ENCODE assay signal across 8 mouse cellular contexts in the genomic region with DNA sequence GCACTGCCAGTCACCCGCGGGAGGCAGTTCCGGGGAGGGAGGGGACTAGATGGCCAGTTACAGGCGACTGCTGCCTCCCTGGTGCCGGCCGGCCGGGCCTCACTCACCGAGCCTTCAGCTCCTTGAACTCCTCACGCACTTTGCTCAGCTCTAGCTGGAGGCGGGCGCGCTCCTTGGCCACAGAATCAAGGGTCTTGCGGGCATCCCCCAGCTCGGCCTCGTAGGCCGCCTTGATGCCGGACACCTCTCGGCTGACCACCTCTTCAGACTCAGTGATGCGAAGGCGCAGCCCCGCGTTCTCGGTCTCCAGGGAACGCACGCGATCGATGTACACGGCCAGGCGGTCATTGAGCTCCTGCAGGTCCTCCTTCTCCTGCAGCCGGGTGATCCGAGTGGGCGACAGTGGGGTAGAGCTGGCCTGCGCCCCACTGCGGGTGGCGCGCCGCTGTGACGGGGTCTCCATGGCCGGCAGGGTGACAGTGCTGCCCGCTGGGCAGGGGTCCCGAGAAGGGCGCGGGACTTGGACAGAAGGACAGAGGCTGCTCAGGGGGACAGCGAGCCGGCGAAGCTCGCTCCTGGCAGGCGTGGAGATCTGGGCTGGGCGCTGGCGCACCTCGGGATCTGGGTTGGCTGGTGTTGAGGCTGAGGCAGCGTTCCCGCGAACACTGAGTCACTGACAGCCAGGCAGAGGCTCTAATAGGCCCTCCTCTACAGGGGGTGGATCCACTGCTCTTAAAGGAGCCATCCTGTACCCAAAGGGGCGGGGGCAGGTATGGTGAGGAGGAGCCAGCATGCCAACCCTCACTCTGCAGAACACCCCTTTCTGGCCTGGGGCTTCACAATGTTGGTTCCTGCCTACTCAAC. TPM values are rescaled to one million over a fixed set of nuclear protein-coding genes. Genes with fewer than 3 reads are reported as not detected.
DNase-seq lines count a peak whose midpoint lies in the region; ATAC-seq lines count a peak whose summit lies in the region.

No protein-coding gene starts in this region.

- peak; percentile 61 for ATAC-seq in neural tube, embryonic 11.5 days (ENCODE audit: insufficient read depth, low FRiP score, low TSS enrichment)
- ATAC-seq in intestine, embryonic 14.5 days (replicated peaks; ENCODE audit: low FRiP score, low TSS enrichment, low read depth), result peak; percentile 87

- H3K4me1 ChIP-seq in neural tube, embryonic 11.5 days (ENCODE audit: control insufficient read depth, insufficient read depth, low read length), result no peaks in the 10 kb centered on the region
- H3K4me1 ChIP-seq in intestine, embryonic 14.5 days (replicated peaks; ENCODE audit: control insufficient read depth, insufficient read depth, low read length), result peaks cover 21% of the 10 kb centered on the region
- peaks cover 93% of the 10 kb centered on the region for H3K4me1 ChIP-seq in megakaryocyte, embryonic 14.5 days

- H3K36me3 ChIP-seq in neural tube, embryonic 11.5 days (ENCODE audit: control insufficient read depth, insufficient read depth, low read length), result no peaks in the 10 kb centered on the region
- no peaks in the 10 kb centered on the region for H3K36me3 ChIP-seq in intestine, embryonic 14.5 days (ENCODE audit: control insufficient read depth, insufficient read depth, low read length)
- peaks cover 48% of the 10 kb centered on the region for H3K36me3 ChIP-seq in megakaryocyte, embryonic 14.5 days (replicated peaks; ENCODE audit: low read length)

- no peaks in the 10 kb centered on the region for H3K9me3 ChIP-seq in neural tube, embryonic 11.5 days (ENCODE audit: control insufficient read depth, low read length)
- no peaks in the 10 kb centered on the region for H3K9me3 ChIP-seq in intestine, embryonic 14.5 days (ENCODE audit: control insufficient read depth, low read length)
- H3K9me3 ChIP-seq in megakaryocyte, embryonic 14.5 days, result no peaks in the 10 kb centered on the region

- H3K27ac ChIP-seq in neural tube, embryonic 11.5 days (ENCODE audit: low read depth, low read length), result no peak overlapping the region
- H3K27ac ChIP-seq in intestine, embryonic 14.5 days (ENCODE audit: low read depth), result peak overlapping the region; percentile 62

- peaks cover 20% of the 10 kb centered on the region for H3K27me3 ChIP-seq in neural tube, embryonic 11.5 days (ENCODE audit: control insufficient read depth, insufficient read depth, low read length)
- no peaks in the 10 kb centered on the region for H3K27me3 ChIP-seq in intestine, embryonic 14.5 days (replicated peaks; ENCODE audit: control insufficient read depth, insufficient read depth, low read length)
- H3K27me3 ChIP-seq in megakaryocyte, embryonic 14.5 days (replicated peaks), result no peaks in the 10 kb centered on the region

- peak; percentile 67 for DNase-seq in neural tube, embryonic 11.5 days (ENCODE audit: low spot score)
- no peak for DNase-seq in neural tube, embryonic 10.5 days (ENCODE audit: extremely low spot score, low spot score)
- peak; percentile 79 for DNase-seq in embryo, embryonic 11 days
- DNase-seq in gastrocnemius, postnatal 25 days, result peak; percentile 95
- DNase-seq in intestine, embryonic 14.5 days (ENCODE audit: low spot score), result peak; percentile 85
- peak; percentile 86 to 91 for DNase-seq in left cerebral cortex, postnatal 10 days (ENCODE audit: extremely low spot score in 1 of 2, low spot score in 2 of 2)
- peak; percentile 89 to 91 for DNase-seq in right cerebral cortex, postnatal 36 days (ENCODE audit: low spot score in 2 of 2)

- under 1% methylated on average over 54 of the region's 55 CpGs for WGBS in neural tube, embryonic 11.5 days
- WGBS in intestine, embryonic 14.5 days, result under 1% methylated on average over 55 of the region's 55 CpGs

- H3K9ac ChIP-seq in neural tube, embryonic 11.5 days (ENCODE audit: low read length), result peak overlapping the region; percentile 57
- peak overlapping the region; percentile 76 for H3K9ac ChIP-seq in intestine, embryonic 14.5 days (ENCODE audit: low read length)

- H3K4me2 ChIP-seq in neural tube, embryonic 11.5 days (ENCODE audit: low read depth), result peak overlapping the region; percentile 87
- H3K4me2 ChIP-seq in intestine, embryonic 14.5 days (ENCODE audit: low read length), result peak overlapping the region; percentile 97

- peak overlapping the region; percentile 45 for H3K4me3 ChIP-seq in neural tube, embryonic 11.5 days (ENCODE audit: low read depth, low read length)
- peak overlapping the region; percentile 70 for H3K4me3 ChIP-seq in intestine, embryonic 14.5 days (ENCODE audit: low read depth, low read length)
- H3K4me3 ChIP-seq in megakaryocyte, embryonic 14.5 days (replicated peaks), result peak overlapping the region; percentile 99

- intact Hi-C loops in left cerebral cortex, postnatal 10 days (cut with DNase I), result no loop called here

RNA-seq across cellular contexts. Expression of gene Lmna, which starts 6.9 kb away (rescaled TPM):
- polyA plus RNA-seq in neural tube, embryonic 11.5 days (2014; fragmentation: Nextera tagmentation; extraction: Ambion mirVana), result 16.1 and 17.4 TPM in 2 replicates
- total RNA-seq in gastrocnemius, postnatal 25 days (2021), result 100 to 1,000 TPM in 1 of 2 experiments, 10 to 100 TPM in 1; 99.2 to 106 TPM
- polyA plus RNA-seq in intestine, embryonic 14.5 days (2014; fragmentation: Nextera tagmentation; extraction: Ambion mirVana), result 86.0 and 96.0 TPM in 2 replicates
- total RNA-seq in left cerebral cortex, postnatal 10 days (2021), result 10 to 100 TPM; 47.2 to 48.6 TPM
- 607 and 1,158 TPM in 2 replicates for polyA plus RNA-seq in megakaryocyte, embryonic 14.5 days (2012; ENCODE audit: insufficient read depth, low replicate concordance)

RNA-seq across cellular contexts. Expression of gene Mex3a, which starts 29.3 kb away (rescaled TPM):
- 42.0 and 43.6 TPM in 2 replicates for polyA plus RNA-seq in neural tube, embryonic 11.5 days (2014; fragmentation: Nextera tagmentation; extraction: Ambion mirVana)
- total RNA-seq in gastrocnemius, postnatal 25 days (2021), result under 1 TPM; 0.24 to 0.33 TPM
- 19.8 and 23.8 TPM in 2 replicates for polyA plus RNA-seq in intestine, embryonic 14.5 days (2014; fragmentation: Nextera tagmentation; extraction: Ambion mirVana)
- 10 to 100 TPM in 1 of 2 experiments, 1 to 10 TPM in 1; 6.9 to 10.7 TPM for total RNA-seq in left cerebral cortex, postnatal 10 days (2021)
- 0.83 and 1.6 TPM in 2 replicates for polyA plus RNA-seq in megakaryocyte, embryonic 14.5 days (2012; ENCODE audit: insufficient read depth, low replicate concordance)

RNA-seq across cellular contexts. Expression of gene Sema4a, which starts 41.9 kb away (rescaled TPM):
- 5.8 and 6.1 TPM in 2 replicates for polyA plus RNA-seq in neural tube, embryonic 11.5 days (2014; fragmentation: Nextera tagmentation; extraction: Ambion mirVana)
- 1 to 10 TPM; 1.6 to 1.8 TPM for total RNA-seq in gastrocnemius, postnatal 25 days (2021)
- 11.1 and 13.3 TPM in 2 replicates for polyA plus RNA-seq in intestine, embryonic 14.5 days (2014; fragmentation: Nextera tagmentation; extraction: Ambion mirVana)
- total RNA-seq in left cerebral cortex, postnatal 10 days (2021), result 10 to 100 TPM; 46.5 to 52.6 TPM
- 8.4 and 26.0 TPM in 2 replicates for polyA plus RNA-seq in megakaryocyte, embryonic 14.5 days (2012; ENCODE audit: insufficient read depth, low replicate concordance)

RNA-seq across cellular contexts. Expression of gene Rab25, which starts 45.2 kb away (rescaled TPM):
- 0.70 and 0.78 TPM in 2 replicates for polyA plus RNA-seq in neural tube, embryonic 11.5 days (2014; fragmentation: Nextera tagmentation; extraction: Ambion mirVana)
- not detected for total RNA-seq in gastrocnemius, postnatal 25 days (2021)
- 55.6 and 56.9 TPM in 2 replicates for polyA plus RNA-seq in intestine, embryonic 14.5 days (2014; fragmentation: Nextera tagmentation; extraction: Ambion mirVana)
- total RNA-seq in left cerebral cortex, postnatal 10 days (2021), result not detected
- 0.51 TPM in 1 of 2 replicates, not detected in the other for polyA plus RNA-seq in megakaryocyte, embryonic 14.5 days (2012; ENCODE audit: insufficient read depth, low replicate concordance)

RNA-seq across cellular contexts. Expression of gene Lamtor2, which starts 50.0 kb away (rescaled TPM):
- polyA plus RNA-seq in neural tube, embryonic 11.5 days (2014; fragmentation: Nextera tagmentation; extraction: Ambion mirVana), result 82.1 and 98.4 TPM in 2 replicates
- total RNA-seq in gastrocnemius, postnatal 25 days (2021), result 10 to 100 TPM; 76.1 to 81.1 TPM
- 98.9 and 102 TPM in 2 replicates for polyA plus RNA-seq in intestine, embryonic 14.5 days (2014; fragmentation: Nextera tagmentation; extraction: Ambion mirVana)
- 100 to 1,000 TPM; 109 to 110 TPM for total RNA-seq in left cerebral cortex, postnatal 10 days (2021)
- polyA plus RNA-seq in megakaryocyte, embryonic 14.5 days (2012; ENCODE audit: insufficient read depth, low replicate concordance), result 18.1 and 152 TPM in 2 replicates

Comparison
In these comparisons a context has a peak if more than half of its experiments do, and no peak if none do; other contexts are left out.
1. H3K4me3 ChIP-seq: peak in every context shown above with its lines; median percentile 99 in megakaryocyte, embryonic 14.5 days; 70 in intestine, embryonic 14.5 days; 45 in neural tube, embryonic 11.5 days.